Comparison of ENCODE assay signal across 8 mouse cellular contexts in genomic region chr10:78574250-78575104, GRCm38 (mm10). TPM values are rescaled to one million over a fixed set of nuclear protein-coding genes. Genes with fewer than 3 reads are reported as not detected.
DNase-seq lines count a peak whose midpoint lies in the region; ATAC-seq and TF ChIP-seq lines count a peak whose summit lies in the region.

Gene Ilvbl (plus strand): TSS chr10:78574346.

- peak within 1 kb of the TSS; percentile 86 for H3K4me2 ChIP-seq in CH12.LX (ENCODE audit: insufficient read depth, low read depth, poor library complexity, severe bottlenecking)
- H3K4me2 ChIP-seq in forebrain, embryonic 12.5 days = peak within 1 kb of the TSS; percentile 62
- H3K4me2 ChIP-seq in heart, postnatal 0 days (ENCODE audit: low read depth, low read length) = peak within 1 kb of the TSS; percentile 88
- H3K4me2 ChIP-seq in liver, embryonic 16.5 days (ENCODE audit: low read depth, low read length) = peak within 1 kb of the TSS; percentile 96
- H3K4me2 ChIP-seq in neural tube, embryonic 13.5 days = peak within 1 kb of the TSS; percentile 76

- peaks cover 8 to 22% of the 10 kb centered on the region in 2 experiments for H3K4me1 ChIP-seq in CH12.LX (ENCODE audit: control insufficient read depth in 1 of 2, insufficient read depth in 2 of 2)
- peaks cover 8% of the 10 kb centered on the region for H3K4me1 ChIP-seq in forebrain, embryonic 12.5 days
- H3K4me1 ChIP-seq in heart, postnatal 0 days (ENCODE audit: control insufficient read depth, insufficient read depth) = peaks cover 9% of the 10 kb centered on the region
- H3K4me1 ChIP-seq in liver, embryonic 16.5 days (ENCODE audit: control insufficient read depth, low read depth, low read length) = peaks cover 22% of the 10 kb centered on the region
- H3K4me1 ChIP-seq in neural tube, embryonic 13.5 days (replicated peaks) = peaks cover 16% of the 10 kb centered on the region
- H3K4me1 ChIP-seq in testis, adult 2 months (ENCODE audit: control insufficient read depth, insufficient read depth, low read length) = peaks cover 15% of the 10 kb centered on the region

- H3K27me3 ChIP-seq in CH12.LX (replicated peaks) = peaks cover 28% of the 10 kb centered on the region
- H3K27me3 ChIP-seq in forebrain, embryonic 12.5 days = no peaks in the 10 kb centered on the region
- H3K27me3 ChIP-seq in heart, postnatal 0 days (ENCODE audit: control insufficient read depth, insufficient read depth, low read length) = no peaks in the 10 kb centered on the region
- H3K27me3 ChIP-seq in liver, embryonic 16.5 days (ENCODE audit: control insufficient read depth, insufficient read depth, low read depth, low read length) = no peaks in the 10 kb centered on the region
- no peaks in the 10 kb centered on the region for H3K27me3 ChIP-seq in neural tube, embryonic 13.5 days
- no peaks in the 10 kb centered on the region for H3K27me3 ChIP-seq in testis, adult 2 months (ENCODE audit: control insufficient read depth, insufficient read depth, low read length)

- WGBS in forebrain, embryonic 12.5 days = 0% methylated on average over 51 of the region's 51 CpGs
- under 1% methylated on average over 51 of the region's 51 CpGs for WGBS in heart, postnatal 0 days
- under 1% methylated on average over 51 of the region's 51 CpGs for WGBS in liver, embryonic 16.5 days (ENCODE audit: insufficient replicate concordance)
- WGBS in neural tube, embryonic 13.5 days = under 1% methylated on average over 51 of the region's 51 CpGs

- peak within 1 kb of the TSS; percentile 77 for H3K9ac ChIP-seq in CH12.LX (ENCODE audit: insufficient read depth, low read depth)
- H3K9ac ChIP-seq in forebrain, embryonic 12.5 days = peak within 1 kb of the TSS; percentile 54
- H3K9ac ChIP-seq in heart, postnatal 0 days (replicated peaks; ENCODE audit: low read depth, low read length) = peak within 1 kb of the TSS; percentile 65
- H3K9ac ChIP-seq in liver, embryonic 16.5 days (ENCODE audit: low read depth, low read length) = peak within 1 kb of the TSS; percentile 78
- H3K9ac ChIP-seq in neural tube, embryonic 13.5 days = peak within 1 kb of the TSS; percentile 81

- TF ChIP-seq RAD21 in CH12.LX (IDR thresholded peaks at IDR 0.05; ENCODE audit: low read depth, low read length) = no peak

- peaks cover 16 to 33% of the 10 kb centered on the region in 2 experiments for H3K36me3 ChIP-seq in CH12.LX (replicated peaks in 1 of 2; ENCODE audit: control insufficient read depth in 1 of 2, insufficient read depth in 1 of 2, low read length in 1 of 2)
- H3K36me3 ChIP-seq in forebrain, embryonic 12.5 days (replicated peaks) = peaks cover 18% of the 10 kb centered on the region
- peaks cover 30% of the 10 kb centered on the region for H3K36me3 ChIP-seq in heart, postnatal 0 days (replicated peaks; ENCODE audit: control insufficient read depth, insufficient read depth, low read length)
- no peaks in the 10 kb centered on the region for H3K36me3 ChIP-seq in liver, embryonic 16.5 days (ENCODE audit: control insufficient read depth, insufficient read depth)
- H3K36me3 ChIP-seq in neural tube, embryonic 13.5 days = peaks cover 25% of the 10 kb centered on the region
- H3K36me3 ChIP-seq in testis, adult 2 months (ENCODE audit: control insufficient read depth, insufficient read depth, low read length) = no peaks in the 10 kb centered on the region

- TF ChIP-seq CTCF in CH12.LX (conservative IDR thresholded peaks at IDR 0.05 in 1 of 2, IDR thresholded peaks at IDR 0.05 in 1 of 2; ENCODE audit: low read depth in 2 of 2, low read length in 2 of 2) = peak in 1 of 2 experiments; percentile 30; a peak in 1 of 4 replicates
- peak; percentile 19; the same call in 1 of the 2 replicates for TF ChIP-seq CTCF in heart, postnatal 0 days (IDR thresholded peaks at IDR 0.05; ENCODE audit: low read depth)
- TF ChIP-seq CTCF in testis, adult 2 months (IDR thresholded peaks at IDR 0.05; ENCODE audit: control insufficient read depth, insufficient read depth, insufficient replicate concordance, low read depth, low read length) = no peak

- peak; percentile 93 for DNase-seq in CH12.LX (ENCODE audit: extremely low read depth)
- DNase-seq in c-Kit-positive CD71-positive TER-119-negative erythroid progenitor cells, embryonic 14.5 days (ENCODE audit: low read depth) = peak; percentile 93
- peak; percentile 97 for DNase-seq in heart, postnatal 0 days (ENCODE audit: low spot score)
- DNase-seq in kidney, postnatal 4 days = peak; percentile 97 to 98

- H3K79me2 ChIP-seq in CH12.LX (replicated peaks; ENCODE audit: control insufficient read depth, extremely low read depth, insufficient read depth, poor library complexity, severe bottlenecking) = no peaks in the 10 kb centered on the region

- in situ Hi-C loops in CH12.LX (cut with MboI; ENCODE audit: low pct_ligation_motif_present, low pct_unique_long_range_greater_than_20kb, low sequenced_read_pairs) = no loop called here

- no peak for TF ChIP-seq EP300 in CH12.LX (IDR thresholded peaks at IDR 0.05; ENCODE audit: low read length)
- peak; percentile 75; the same call in 1 of the 2 replicates for TF ChIP-seq EP300 in heart, postnatal 0 days (IDR thresholded peaks at IDR 0.05; ENCODE audit: low read depth)

- peak within 1 kb of the TSS; percentile 91 for H3K27ac ChIP-seq in CH12.LX (ENCODE audit: insufficient read depth, low read depth)
- H3K27ac ChIP-seq in forebrain, embryonic 12.5 days = peak within 1 kb of the TSS; percentile 71
- H3K27ac ChIP-seq in heart, postnatal 0 days (ENCODE audit: low read depth) = peak within 1 kb of the TSS; percentile 98
- H3K27ac ChIP-seq in liver, embryonic 16.5 days (ENCODE audit: low read length) = peak within 1 kb of the TSS; percentile 89
- peak within 1 kb of the TSS; percentile 81 for H3K27ac ChIP-seq in neural tube, embryonic 13.5 days (replicated peaks)
- H3K27ac ChIP-seq in testis, adult 2 months (ENCODE audit: control insufficient read depth, insufficient read depth, low read depth, low read length) = peak within 1 kb of the TSS; percentile 96

- TF ChIP-seq POLR2A in CH12.LX (IDR thresholded peaks at IDR 0.05; ENCODE audit: low read depth, low read length) = peak; percentile 63
- no peak for TF ChIP-seq POLR2A in testis, adult 2 months (IDR thresholded peaks at IDR 0.05; ENCODE audit: control insufficient read depth, low read depth, low read length)

- ATAC-seq in forebrain, embryonic 12.5 days (ENCODE audit: low FRiP score) = peak; percentile 92
- ATAC-seq in heart, postnatal 0 days (ENCODE audit: insufficient read depth, low read depth) = peak; percentile 87
- peak; percentile 86 for ATAC-seq in liver, embryonic 16.5 days (ENCODE audit: low read depth)
- ATAC-seq in neural tube, embryonic 13.5 days (ENCODE audit: low read depth) = peak; percentile 94

- dilution Hi-C loops in CH12.LX (cut with MboI; ENCODE audit: extremely low pct_ligation_motif_present, extremely low pct_unique_long_range_greater_than_20kb, low sequenced_read_pairs) = no loop called here

- H3K9me3 ChIP-seq in CH12.LX (replicated peaks; ENCODE audit: low read length) = no peaks in the 10 kb centered on the region
- no peaks in the 10 kb centered on the region for H3K9me3 ChIP-seq in forebrain, embryonic 12.5 days
- no peaks in the 10 kb centered on the region for H3K9me3 ChIP-seq in heart, postnatal 0 days (replicated peaks; ENCODE audit: control insufficient read depth, low read length)
- no peaks in the 10 kb centered on the region for H3K9me3 ChIP-seq in liver, embryonic 16.5 days (replicated peaks; ENCODE audit: control insufficient read depth, low read length)
- no peaks in the 10 kb centered on the region for H3K9me3 ChIP-seq in neural tube, embryonic 13.5 days

- peak within 1 kb of the TSS; percentile 74 to 89 (median 82) for H3K4me3 ChIP-seq in CH12.LX (replicated peaks in 1 of 3; ENCODE audit: low read depth in 2 of 3, low read length in 2 of 3, poor library complexity in 1 of 3)
- H3K4me3 ChIP-seq in forebrain, embryonic 12.5 days (replicated peaks) = peak within 1 kb of the TSS; percentile 57
- peak within 1 kb of the TSS; percentile 75 for H3K4me3 ChIP-seq in heart, postnatal 0 days (ENCODE audit: low read depth, low read length)
- peak within 1 kb of the TSS; percentile 80 for H3K4me3 ChIP-seq in liver, embryonic 16.5 days (ENCODE audit: low read depth, low read length)
- H3K4me3 ChIP-seq in neural tube, embryonic 13.5 days = peak within 1 kb of the TSS; percentile 64
- H3K4me3 ChIP-seq in testis, adult 2 months (ENCODE audit: control insufficient read depth, low read depth, low read length) = peak within 1 kb of the TSS; percentile 94

TF ChIP-seq in CH12.LX, 34 proteins besides CTCF, POLR2A, EP300 and RAD21 (continues in another document):
- TF ChIP-seq MEF2A (IDR thresholded peaks at IDR 0.05; ENCODE audit: borderline replicate concordance, low read depth, low read length) (0 out of 2 replicates have a peak, but pooled peaks have one; percentile 16), POLR2AphosphoS2 (IDR thresholded peaks at IDR 0.05; ENCODE audit: low read depth, low read length) (no peak), ZNF384 (IDR thresholded peaks at IDR 0.05; ENCODE audit: low read depth, low read length) (no peak), MXI1 (IDR thresholded peaks at IDR 0.05; ENCODE audit: low read depth, low read length) (peak; percentile 56; the same call in 1 of the 2 replicates), ELF1 (IDR thresholded peaks at IDR 0.05; ENCODE audit: low read depth, low read length) (peak; percentile 87), NELFE (IDR thresholded peaks at IDR 0.05; ENCODE audit: low read depth, low read length) (no peak), KAT2A (IDR thresholded peaks at IDR 0.05; ENCODE audit: insufficient replicate concordance, low read length) (no peak), CHD2 (IDR thresholded peaks at IDR 0.05; ENCODE audit: low read length) (peak; percentile 58; the same call in 1 of the 2 replicates), ZMIZ1 (IDR thresholded peaks at IDR 0.05; ENCODE audit: low read depth, low read length) (no peak), MAZ (IDR thresholded peaks at IDR 0.05; ENCODE audit: low read depth, low read length) (peak; percentile 81; the same call in 1 of the 2 replicates), ZC3H11A (IDR thresholded peaks at IDR 0.05; ENCODE audit: low read depth, low read length) (no peak), CHD1 (IDR thresholded peaks at IDR 0.05; ENCODE audit: low read depth, low read length) (no peak), PAX5 (IDR thresholded peaks at IDR 0.05; ENCODE audit: low read length) (no peak)

RNA-seq across cellular contexts. Expression of gene Ilvbl, which starts in this region (rescaled TPM):
- total RNA-seq in CH12.LX (2012; rRNA removed) (18.2 and 21.2 TPM in 2 replicates), CH12.LX (2014; rRNA removed) (11.7 and 16.0 TPM in 2 replicates)
- 20.4 and 20.5 TPM in 2 replicates for polyA plus RNA-seq in CH12.LX (2012; ENCODE audit: insufficient read length, low read depth)
- polyA plus RNA-seq in forebrain, embryonic 12.5 days (2016; fragmentation: Nextera tagmentation; extraction: Ambion mirVana) = 39.0 and 39.3 TPM in 2 replicates
- total RNA-seq in heart, postnatal 0 days (2014; rRNA removed; ENCODE audit: low replicate concordance) = 58.4 and 62.1 TPM in 2 replicates
- polyA plus RNA-seq in heart, postnatal 0 days (2015; fragmentation: Nextera tagmentation; extraction: Ambion mirVana) = 72.2 and 73.7 TPM in 2 replicates
- polyA plus RNA-seq in liver, embryonic 16.5 days (2015; fragmentation: Nextera tagmentation; extraction: Ambion mirVana) = 13.7 and 14.6 TPM in 2 replicates
- polyA plus RNA-seq in neural tube, embryonic 13.5 days (2015; fragmentation: Nextera tagmentation; extraction: Ambion mirVana) = 52.3 and 54.6 TPM in 2 replicates
- polyA plus RNA-seq in testis, adult 2 months (2012; rRNA removed) = 11.1 and 12.0 TPM in 2 replicates

Comparison
In these comparisons a context has a peak if more than half of its experiments do, and no peak if none do; other contexts are left out.
1. Peak in every context shown above with its lines: DNase-seq, ATAC-seq, H3K4me3 ChIP-seq and H3K27ac ChIP-seq.